Mouse (Mus musculus): ENCODE measurements around the gene Npas1. TPM values are rescaled to one million over a fixed set of nuclear protein-coding genes. Genes with fewer than 3 reads are reported as not detected.

Gene Npas1
- polyA plus RNA-seq (2014; fragmentation: Illumina TruSeq; extraction: RNeasy Lipid Tissue Mini Kit (QIAGEN cat#74804); ENCODE audit: low read depth, low replicate concordance), result not detected

GRCm38 (mm10) chr7:16477628-16478027 lies at the start of gene Npas1:
Gene Npas1 (minus strand): TSS chr7:16477728.

DNA sequence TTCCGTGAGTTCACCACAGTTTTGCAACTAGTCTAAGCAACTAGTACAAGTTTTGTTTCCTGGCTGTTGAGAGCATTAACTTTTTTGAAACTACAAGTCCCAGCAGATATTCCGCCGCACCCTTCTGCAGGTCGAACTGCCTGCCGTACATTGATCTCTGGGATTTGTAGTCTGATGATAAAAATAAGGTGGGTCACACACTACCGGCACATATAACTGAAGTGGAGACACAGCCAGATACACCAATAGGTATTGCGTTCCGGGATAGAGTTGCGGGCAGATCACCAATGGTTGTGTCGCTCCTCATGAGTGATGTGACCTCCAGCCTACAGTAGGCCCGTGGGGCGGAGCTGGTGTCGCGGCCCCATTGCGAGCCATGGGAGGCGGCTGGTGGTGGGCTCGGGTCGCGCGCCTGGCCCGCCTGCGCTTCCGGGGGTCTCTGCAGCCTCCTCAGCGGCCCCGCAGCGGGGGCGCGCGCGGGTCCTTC lies 24.9 kb downstream of the Npas1 start, which contains the start of gene Tmem160:
Gene Tmem160 (plus strand): TSS at position 193 of the 487 bp plus-strand sequence.

Other genes starting within 250 kb of the Npas1 start
- gene C5ar2, start 233.6 kb downstream of the Npas1 start, polyA plus RNA-seq (2014; fragmentation: Illumina TruSeq; extraction: RNeasy Lipid Tissue Mini Kit (QIAGEN cat#74804); ENCODE audit: low read depth, low replicate concordance), result 0.47 TPM
- gene C5ar1, start 218.2 kb downstream of the Npas1 start, polyA plus RNA-seq (2014; fragmentation: Illumina TruSeq; extraction: RNeasy Lipid Tissue Mini Kit (QIAGEN cat#74804); ENCODE audit: low read depth, low replicate concordance), result 4.0 TPM
- gene Inafm1, start 204.1 kb downstream of the Npas1 start, polyA plus RNA-seq (2014; fragmentation: Illumina TruSeq; extraction: RNeasy Lipid Tissue Mini Kit (QIAGEN cat#74804); ENCODE audit: low read depth, low replicate concordance), result 2.9 TPM
- 12.2 TPM for gene Ccdc9, start 190.9 kb downstream of the Npas1 start, polyA plus RNA-seq (2014; fragmentation: Illumina TruSeq; extraction: RNeasy Lipid Tissue Mini Kit (QIAGEN cat#74804); ENCODE audit: low read depth, low replicate concordance)
- not detected for gene Bbc3, start 169.3 kb downstream of the Npas1 start, polyA plus RNA-seq (2014; fragmentation: Illumina TruSeq; extraction: RNeasy Lipid Tissue Mini Kit (QIAGEN cat#74804); ENCODE audit: low read depth, low replicate concordance)
- 67.6 TPM for gene Sae1, start 89.9 kb downstream of the Npas1 start, polyA plus RNA-seq (2014; fragmentation: Illumina TruSeq; extraction: RNeasy Lipid Tissue Mini Kit (QIAGEN cat#74804); ENCODE audit: low read depth, low replicate concordance)
- 3.6 TPM for gene Zc3h4, start 76.8 kb downstream of the Npas1 start, polyA plus RNA-seq (2014; fragmentation: Illumina TruSeq; extraction: RNeasy Lipid Tissue Mini Kit (QIAGEN cat#74804); ENCODE audit: low read depth, low replicate concordance)
- not detected for gene Tmem160, start 24.9 kb downstream of the Npas1 start, polyA plus RNA-seq (2014; fragmentation: Illumina TruSeq; extraction: RNeasy Lipid Tissue Mini Kit (QIAGEN cat#74804); ENCODE audit: low read depth, low replicate concordance)
- 47.0 TPM for gene Arhgap35, start 137.3 kb upstream of the Npas1 start, polyA plus RNA-seq (2014; fragmentation: Illumina TruSeq; extraction: RNeasy Lipid Tissue Mini Kit (QIAGEN cat#74804); ENCODE audit: low read depth, low replicate concordance)
- not detected for gene Ceacam15, start 198.0 kb upstream of the Npas1 start, polyA plus RNA-seq (2014; fragmentation: Illumina TruSeq; extraction: RNeasy Lipid Tissue Mini Kit (QIAGEN cat#74804); ENCODE audit: low read depth, low replicate concordance)
- not detected for gene Ceacam9, start 244.2 kb upstream of the Npas1 start, polyA plus RNA-seq (2014; fragmentation: Illumina TruSeq; extraction: RNeasy Lipid Tissue Mini Kit (QIAGEN cat#74804); ENCODE audit: low read depth, low replicate concordance)